Mouse (Mus musculus) heart, adult 2 months (tissue): ENCODE measurements around the gene Elfn1.

Experiments
- CTCF ChIP-seq: fragments of 200-600 bp; IDR thresholded peaks from 2 replicates; pipeline ENCODE4 v1.8.1; 2022; ENCODE audit warnings: antibody characterized with exemption, mild to moderate bottlenecking, moderate library complexity
- EP300 ChIP-seq: fragments of 200-500 bp; IDR thresholded peaks from 2 replicates; pipeline ENCODE4 v1.6.1; 2011; ENCODE audit warnings: low read depth, low read length, control low read depth; ENCODE audit not compliant: insufficient read depth
- POLR2A ChIP-seq: fragments of 200-500 bp; IDR thresholded peaks from 2 replicates; pipeline ENCODE4 v1.6.1; 2011; ENCODE audit warnings: mild to moderate bottlenecking, low read depth, low read length, control low read depth; ENCODE audit not compliant: insufficient read depth

- no peak for TF ChIP-seq POLR2A
- TF ChIP-seq EP300 = no peak
- TF ChIP-seq CTCF = no peak
These were observed 109.2 kb downstream of the Elfn1 start for GRCm38 (mm10) chr5:140016896-140017295.
